Mouse (Mus musculus) hindbrain, embryonic 12.5 days (tissue): ENCODE data around the gene Itga5. TPM values are rescaled to one million over a fixed set of nuclear protein-coding genes. Genes with fewer than 3 reads are reported as not detected.

Source experiments
- ATAC-seq: fragments of 200-750 bp; cut with Nextera tagmentation; 2 replicates; pipeline ENCODE4 v1.8.0; 2017; ENCODE audit warnings: moderate TSS enrichment; ENCODE audit not compliant: low FRiP score
- H3K27ac ChIP-seq: fragments of 300-500 bp; sonication (generic); 2 replicates; pipeline ENCODE4 v1.5.1; 2016; ENCODE audit warnings: mild to moderate bottlenecking
- H3K27me3 ChIP-seq: fragments of 300-500 bp; sonication (generic); 2 replicates; pipeline ENCODE4 v1.6.1; 2016; ENCODE audit warnings: mild to moderate bottlenecking
- H3K36me3 ChIP-seq: fragments of 300-500 bp; sonication (generic); 2 replicates; pipeline ENCODE4 v1.6.1; 2016; ENCODE audit warnings: mild to moderate bottlenecking
- H3K4me1 ChIP-seq: fragments of 300-500 bp; sonication (generic); 2 replicates; pipeline ENCODE4 v1.6.1; 2016
- H3K4me2 ChIP-seq: fragments of 300-500 bp; sonication (generic); replicated peaks from 2 replicates; pipeline ENCODE4 v1.6.1; 2016; ENCODE audit warnings: mild to moderate bottlenecking
- H3K4me3 ChIP-seq: fragments of 300-500 bp; sonication (generic); 2 replicates; pipeline ENCODE4 v1.5.1; 2016; ENCODE audit warnings: mild to moderate bottlenecking
- H3K9ac ChIP-seq: fragments of 300-500 bp; sonication (generic); 2 replicates; pipeline ENCODE4 v1.6.1; 2016; ENCODE audit warnings: mild to moderate bottlenecking, moderate library complexity
- H3K9me3 ChIP-seq: fragments of 300-500 bp; sonication (generic); replicated peaks from 2 replicates; pipeline ENCODE4 v1.6.1; 2016; ENCODE audit warnings: mild to moderate bottlenecking
- WGBS: fragments of 180-500 bp; shearing (Covaris S2); methylation state at CpG from one replicate; pipeline ENCODE4 v1.1.7; 2016; 5-methylcytosine and 5-hydroxymethylcytosine counted together
- polyA plus RNA-seq: library from polyadenylated mRNA; unstranded; fragments of >200 nt; fragmentation: Nextera tagmentation; extraction: Ambion mirVana; gene quantifications from 2 replicates; pipeline ENCODE4 v1.2.1, GENCODE M21; 2016

Itga5 gene
- polyA plus RNA-seq, 1 experiment from 2014 or later = 26.8 TPM

DNA sequence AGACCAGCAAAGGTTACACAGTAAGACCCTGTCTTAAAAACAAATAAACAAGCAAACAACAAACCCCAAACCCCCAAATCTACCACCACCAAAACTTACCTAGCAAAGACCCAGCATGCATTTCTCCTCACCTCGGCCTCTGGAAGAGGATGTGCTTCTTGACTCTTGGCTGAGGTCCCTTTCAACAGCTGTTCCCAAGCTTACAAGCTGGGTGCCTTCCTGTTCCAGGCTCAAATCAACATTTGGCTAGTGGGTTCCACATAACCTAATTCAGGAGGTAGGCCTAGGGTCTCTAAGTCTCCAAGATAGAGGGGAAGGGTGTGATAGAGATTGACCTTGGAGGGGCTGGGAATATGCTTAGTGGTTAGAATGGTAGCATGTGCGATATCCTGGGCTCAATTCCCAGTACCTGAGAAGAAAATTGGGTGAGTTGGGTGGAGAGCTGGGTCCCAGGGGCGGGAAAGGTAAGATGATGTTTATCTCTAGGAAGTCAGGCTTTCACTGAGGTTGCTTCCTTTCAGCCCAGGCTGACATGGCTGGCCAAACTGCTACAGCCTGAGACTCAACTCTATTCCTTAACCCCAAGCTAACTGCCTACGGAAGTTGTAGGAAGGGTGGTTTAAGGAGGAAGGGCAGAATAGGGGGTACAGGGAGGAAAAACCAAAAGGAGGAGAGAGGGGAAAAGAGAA, 8.7 kb upstream of the Itga5 start:
- no peak overlapping the region for H3K4me3 ChIP-seq
- H3K9me3 ChIP-seq = no peaks in the 10 kb centered on the region
- no peak for ATAC-seq
- whole genome bisulfite sequencing = 87% methylated on average over 4 of the region's 4 CpGs
- no peaks in the 10 kb centered on the region for H3K27me3 ChIP-seq
- no peaks in the 10 kb centered on the region for H3K36me3 ChIP-seq
- H3K4me1 ChIP-seq = peaks cover 14% of the 10 kb centered on the region
- H3K27ac ChIP-seq = no peak overlapping the region
- H3K9ac ChIP-seq = no peak overlapping the region
- H3K4me2 ChIP-seq = no peak overlapping the region

DNA sequence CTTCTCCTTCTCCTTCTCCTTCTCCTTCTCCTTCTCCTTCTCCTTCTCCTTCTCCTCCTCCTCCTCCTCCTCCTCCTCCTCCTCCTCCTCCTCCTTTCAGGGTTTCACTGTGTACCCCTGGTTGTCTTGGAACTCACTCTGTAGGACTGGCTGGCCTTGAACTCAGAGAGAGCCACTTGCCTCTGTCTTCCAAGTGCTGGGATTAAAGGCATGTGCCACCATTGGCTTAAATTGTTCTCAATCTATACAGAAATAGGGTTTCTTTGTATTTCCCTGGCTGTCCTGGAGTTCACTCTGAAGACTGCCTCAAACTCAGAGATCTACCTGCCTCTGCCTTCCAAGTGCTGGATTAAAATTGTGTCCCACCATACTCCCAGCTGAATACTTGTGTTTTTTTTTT, 5.9 kb upstream of the Itga5 start:
- H3K4me2 ChIP-seq = no peak overlapping the region
- peaks cover 9% of the 10 kb centered on the region; the same call in 1 of the 2 replicates for H3K27me3 ChIP-seq
- H3K4me3 ChIP-seq = no peak overlapping the region
- no peak overlapping the region for H3K27ac ChIP-seq
- no peaks in the 10 kb centered on the region for H3K36me3 ChIP-seq
- H3K9ac ChIP-seq = no peak overlapping the region
- no peak for ATAC-seq
- H3K4me1 ChIP-seq = peaks cover 4% of the 10 kb centered on the region
- H3K9me3 ChIP-seq = no peaks in the 10 kb centered on the region

- peaks cover 6% of the 10 kb centered on the region for H3K4me1 ChIP-seq
- WGBS = 77% methylated on average over 1 of the region's 1 CpGs
These were observed 5.2 kb upstream of the Itga5 start for GRCm38 (mm10) chr15:103371741-103372140.

DNA sequence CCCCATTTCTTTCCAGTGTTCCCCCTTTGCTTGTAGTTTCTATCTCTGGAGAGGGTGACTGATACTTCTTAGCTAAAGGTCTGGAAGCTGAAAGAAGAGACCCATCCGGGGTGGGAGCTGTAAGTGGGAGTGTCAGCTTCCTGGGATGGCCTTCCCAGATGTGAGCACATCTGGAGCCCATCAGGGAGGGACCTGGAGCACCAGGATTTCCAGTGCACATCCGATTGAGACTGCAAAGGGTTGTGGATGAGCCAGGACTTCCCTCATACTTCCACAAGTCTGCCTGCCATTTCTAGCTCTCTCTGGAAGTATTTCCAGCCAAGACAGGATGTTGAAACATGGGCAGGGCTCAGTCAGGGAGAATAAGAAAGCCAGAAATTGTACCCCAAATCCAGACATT, 4.6 kb upstream of the Itga5 start:
- no peak overlapping the region for H3K27ac ChIP-seq
- WGBS = 45% methylated on average over 2 of the region's 2 CpGs
- no peak for ATAC-seq

More at GRCm38 (mm10) chr15:103371741-103372140, 5.2 kb upstream of the Itga5 start:
- Histone ChIP-seq H3K9me3 (no peaks in the 10 kb centered on the region), H3K36me3 (no peaks in the 10 kb centered on the region), H3K9ac (no peak overlapping the region), H3K27ac (no peak overlapping the region), H3K4me2 (no peak overlapping the region), H3K4me3 (no peak overlapping the region), H3K27me3 (peaks cover 11% of the 10 kb centered on the region; the same call in 1 of the 2 replicates)
- ATAC-seq = no peak

GRCm38 (mm10) chr15:103370462-103370861, 3.9 kb upstream of the Itga5 start:
- WGBS = 55% methylated on average over 4 of the region's 4 CpGs

More for the DNA sequence above, 4.6 kb upstream of the Itga5 start:
- Histone ChIP-seq H3K36me3 (no peaks in the 10 kb centered on the region), H3K27me3 (peaks cover 17% of the 10 kb centered on the region; the same call in 1 of the 2 replicates), H3K4me2 (no peak overlapping the region), H3K9me3 (no peaks in the 10 kb centered on the region), H3K4me1 (peaks cover 11% of the 10 kb centered on the region), H3K4me3 (no peak overlapping the region), H3K9ac (no peak overlapping the region)

DNA sequence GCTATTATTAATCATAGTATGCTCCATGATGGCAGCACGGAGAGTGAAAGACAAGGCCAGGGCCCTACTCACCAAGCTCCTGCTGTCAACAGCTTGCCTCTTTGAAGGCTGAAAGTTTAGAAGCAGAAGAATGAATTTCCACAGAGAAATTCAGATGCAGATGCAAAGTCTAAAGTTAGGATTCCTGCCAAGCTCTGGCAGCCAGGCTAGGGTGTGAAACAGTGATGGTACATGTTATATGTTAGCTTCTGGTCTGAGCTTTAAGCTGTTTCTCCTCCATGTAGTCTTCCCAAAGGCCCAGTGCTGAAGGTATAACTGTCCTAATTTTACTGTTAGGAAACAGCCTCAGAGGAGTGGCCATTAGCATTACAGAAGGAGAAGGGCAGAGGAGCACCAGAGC, 2.6 kb upstream of the Itga5 start:
- H3K4me1 ChIP-seq = peaks cover 24% of the 10 kb centered on the region
- WGBS = 69% methylated on average over 1 of the region's 1 CpGs

More at GRCm38 (mm10) chr15:103370462-103370861, 3.9 kb upstream of the Itga5 start:
- Histone ChIP-seq H3K27ac (no peak overlapping the region), H3K4me3 (no peak overlapping the region), H3K4me2 (no peak overlapping the region), H3K9me3 (no peaks in the 10 kb centered on the region), H3K27me3 (peaks cover 21% of the 10 kb centered on the region; the same call in 1 of the 2 replicates), H3K4me1 (peaks cover 17% of the 10 kb centered on the region), H3K36me3 (no peaks in the 10 kb centered on the region), H3K9ac (no peak overlapping the region)
- no peak for ATAC-seq

GRCm38 (mm10) chr15:103368179-103368940, 1.8 kb upstream of the Itga5 start:
- ATAC-seq = no peak
- Histone ChIP-seq H3K36me3 (no peaks in the 10 kb centered on the region), H3K4me3 (no peak overlapping the region), H3K4me1 (peaks cover 24% of the 10 kb centered on the region), H3K27me3 (peaks cover 23% of the 10 kb centered on the region; the same call in 1 of the 2 replicates), H3K9ac (no peak overlapping the region), H3K27ac (no peak overlapping the region), H3K4me2 (no peak overlapping the region), H3K9me3 (no peaks in the 10 kb centered on the region)
- 78% methylated on average over 4 of the region's 4 CpGs for WGBS

More for the DNA sequence above, 2.6 kb upstream of the Itga5 start:
- Histone ChIP-seq H3K9ac (no peak overlapping the region), H3K27ac (no peak overlapping the region), H3K27me3 (peaks cover 23% of the 10 kb centered on the region; the same call in 1 of the 2 replicates), H3K36me3 (no peaks in the 10 kb centered on the region), H3K9me3 (no peaks in the 10 kb centered on the region), H3K4me3 (no peak overlapping the region), H3K4me2 (no peak overlapping the region)
- no peak for ATAC-seq

DNA sequence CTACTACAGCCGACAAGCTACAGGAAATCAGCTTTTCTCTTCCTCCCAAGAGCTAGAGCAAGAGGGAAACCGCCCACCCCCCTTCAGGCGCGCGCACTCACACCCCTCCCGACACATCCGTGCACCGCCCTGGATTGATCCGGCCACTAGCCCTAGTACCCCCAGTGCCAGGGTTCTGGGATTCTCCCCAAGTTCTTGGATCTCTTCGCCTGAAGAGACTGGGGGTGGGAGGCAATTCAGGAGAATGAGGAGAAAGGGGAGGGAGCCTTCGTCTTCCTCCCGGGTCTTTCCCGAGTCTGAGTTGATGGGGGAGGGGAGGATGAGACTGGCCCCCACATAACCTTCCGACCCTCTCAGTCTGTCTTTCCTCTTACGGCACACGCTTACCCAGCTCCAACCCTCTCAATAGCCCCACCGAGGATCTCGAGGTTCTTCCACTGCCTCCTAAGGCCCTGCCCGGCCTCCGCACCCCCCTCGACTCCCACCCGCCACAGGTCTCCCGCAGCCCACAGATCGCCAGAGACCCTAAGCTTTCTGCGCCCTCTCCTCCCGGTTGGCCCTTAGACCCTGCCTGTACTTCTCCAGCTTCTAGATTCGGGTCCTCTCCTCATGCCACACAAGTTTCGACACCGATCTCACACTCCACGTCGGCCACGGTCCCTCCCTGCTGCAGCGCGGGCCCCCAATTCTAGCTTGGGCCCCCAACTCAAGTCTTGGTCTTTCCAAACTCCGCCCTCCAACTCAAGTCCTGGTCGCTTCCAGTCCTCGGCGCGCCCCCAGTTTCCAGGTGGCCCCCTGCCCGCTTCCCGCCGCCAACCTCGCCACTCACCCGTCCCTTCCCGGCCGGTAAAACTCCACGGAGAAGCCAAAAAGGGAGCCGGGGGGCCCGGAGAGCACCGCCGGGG, 840 bp downstream of the Itga5 start:
- peak overlapping the region; percentile 95 for H3K4me2 ChIP-seq
- H3K27ac ChIP-seq = peak overlapping the region; percentile 52; the same call in 1 of the 2 replicates
- no peaks in the 10 kb centered on the region for H3K9me3 ChIP-seq
- WGBS = under 1% methylated on average over 51 of the region's 51 CpGs
- H3K27me3 ChIP-seq = peaks cover 23% of the 10 kb centered on the region; the same call in 1 of the 2 replicates
- H3K9ac ChIP-seq = peak overlapping the region; percentile 75
- peak overlapping the region; percentile 61 for H3K4me3 ChIP-seq
- ATAC-seq = peak; percentile 49
- H3K36me3 ChIP-seq = no peaks in the 10 kb centered on the region
- peaks cover 24% of the 10 kb centered on the region for H3K4me1 ChIP-seq

GRCm38 (mm10) chr15:103364761-103365160, 1.8 kb downstream of the Itga5 start:
- Histone ChIP-seq H3K9me3 (no peaks in the 10 kb centered on the region), H3K9ac (0 out of 2 replicates have a peak overlapping the region, but pooled peaks have one; percentile 75), H3K27me3 (peaks cover 23% of the 10 kb centered on the region; the same call in 1 of the 2 replicates), H3K36me3 (no peaks in the 10 kb centered on the region), H3K4me1 (peaks cover 24% of the 10 kb centered on the region), H3K4me2 (peak overlapping the region; percentile 95), H3K4me3 (peak overlapping the region; percentile 61), H3K27ac (no peak overlapping the region)
- ATAC-seq = no peak
- 53% methylated on average over 4 of the region's 4 CpGs for WGBS

DNA sequence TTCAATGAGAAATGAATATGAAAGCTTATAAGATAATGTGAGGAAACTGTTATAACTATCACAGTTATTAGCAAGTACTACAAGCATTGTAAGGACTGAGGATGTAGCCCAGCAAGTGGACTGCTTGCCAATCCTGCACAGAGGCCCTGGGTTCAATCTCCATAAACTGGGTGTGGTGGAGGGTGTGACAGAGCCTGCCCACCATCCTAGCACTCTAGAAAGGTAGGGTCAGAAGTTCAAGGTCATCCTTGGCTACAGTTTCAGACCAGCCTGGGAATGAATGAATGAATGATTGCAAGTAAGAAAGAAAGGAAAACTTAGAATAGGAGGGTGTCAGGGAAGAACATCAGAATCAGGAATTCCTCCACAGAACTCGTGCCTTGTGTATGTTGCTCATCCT, 2.8 kb downstream of the Itga5 start:
- no peak overlapping the region for H3K4me3 ChIP-seq
- peaks cover 23% of the 10 kb centered on the region; the same call in 1 of the 2 replicates for H3K27me3 ChIP-seq
- peaks cover 31% of the 10 kb centered on the region for H3K4me1 ChIP-seq
- no peak overlapping the region for H3K4me2 ChIP-seq
- no peak overlapping the region for H3K9ac ChIP-seq
- no peak overlapping the region for H3K27ac ChIP-seq
- no peaks in the 10 kb centered on the region for H3K36me3 ChIP-seq
- H3K9me3 ChIP-seq = no peaks in the 10 kb centered on the region
- 79% methylated on average over 1 of the region's 1 CpGs for WGBS
- ATAC-seq = no peak

DNA sequence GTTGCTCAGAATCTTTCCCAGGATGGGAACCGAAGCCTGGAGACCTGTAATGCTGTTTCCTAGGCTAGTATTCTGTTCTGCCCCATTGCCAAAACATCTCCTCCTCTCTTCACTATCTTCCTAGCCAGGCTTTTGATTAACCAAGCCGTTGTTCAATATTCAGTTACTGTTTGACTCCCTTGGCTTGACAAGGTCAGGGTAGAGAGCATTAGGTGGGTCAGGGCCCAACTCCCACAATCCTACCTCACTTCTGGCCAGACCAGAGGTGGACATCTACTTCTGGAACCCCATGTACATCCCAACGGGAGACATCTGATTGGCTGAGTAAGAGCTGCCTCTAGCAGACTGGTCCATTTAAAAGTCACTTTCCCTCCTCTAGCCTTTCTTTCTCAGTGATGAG, 3.6 kb downstream of the Itga5 start:
- no peak overlapping the region for H3K4me2 ChIP-seq
- no peak overlapping the region for H3K9ac ChIP-seq
- peaks cover 16% of the 10 kb centered on the region; the same call in 1 of the 2 replicates for H3K27me3 ChIP-seq
- H3K9me3 ChIP-seq = no peaks in the 10 kb centered on the region
- WGBS = 93% methylated on average over 3 of the region's 3 CpGs
- no peak overlapping the region for H3K27ac ChIP-seq
- no peaks in the 10 kb centered on the region for H3K36me3 ChIP-seq
- no peak overlapping the region for H3K4me3 ChIP-seq
- H3K4me1 ChIP-seq = peaks cover 32% of the 10 kb centered on the region
- ATAC-seq = no peak
